Mouse (Mus musculus) ES-E14 (cell line): ENCODE data around the gene Esp8. TPM values are rescaled to one million over a fixed set of nuclear protein-coding genes. Genes with fewer than 3 reads are reported as not detected.

Experiments used
- DNase-seq: peaks from one replicate; pipeline ENCODE4 v3.0.0-alpha.2; 2013; ENCODE audit warnings: low read depth, low spot score
- H3K27ac ChIP-seq: 2 replicates; pipeline ENCODE4 v1.5.1; 2012; ENCODE audit warnings: low read depth, mild to moderate bottlenecking, low read length, moderate library complexity, mixed read lengths; ENCODE audit not compliant: poor library complexity, insufficient read depth, severe bottlenecking
- H3K36me3 ChIP-seq: 2 replicates; pipeline ENCODE4 v1.6.1; 2012; ENCODE audit warnings: mild to moderate bottlenecking, low read length, moderate library complexity, mixed read lengths; ENCODE audit not compliant: control insufficient read depth, poor library complexity, insufficient read depth, severe bottlenecking
- H3K4me1 ChIP-seq, 2 experiments: fragments of 150-350 bp in 1 of 2; sonication (generic) in 1 of 2; 2 replicates each; pipeline ENCODE4 v1.6.1; 2012; ENCODE audit warnings: low read length in 2 of 2, mild to moderate bottlenecking in 1 of 2, mixed read lengths in 1 of 2; ENCODE audit not compliant: control insufficient read depth in 2 of 2, insufficient read depth in 2 of 2, poor library complexity in 1 of 2
- H3K4me3 ChIP-seq, 2 experiments: fragments of 150-350 bp in 1 of 2; sonication (generic) in 1 of 2; 2 replicates each; pipeline ENCODE4 v1.5.1; 2012; ENCODE audit warnings: low read length in 2 of 2, low read depth in 1 of 2, mild to moderate bottlenecking in 1 of 2, mixed read lengths in 1 of 2; ENCODE audit not compliant: insufficient read depth in 1 of 2, poor library complexity in 1 of 2, severe bottlenecking in 1 of 2
- H3K9ac ChIP-seq: 2 replicates; pipeline ENCODE4 v1.6.1; 2012; ENCODE audit warnings: low read depth, mild to moderate bottlenecking, low read length, mixed read lengths; ENCODE audit not compliant: poor library complexity, insufficient read depth, severe bottlenecking
- H3K9me3 ChIP-seq: fragments of 150-350 bp; sonication (generic); 2 replicates; pipeline ENCODE4 v1.6.1; 2012; ENCODE audit warnings: low read depth, mild to moderate bottlenecking, low read length; ENCODE audit not compliant: control insufficient read depth, insufficient read depth
- CHD2 ChIP-seq: IDR thresholded peaks from 2 replicates; pipeline ENCODE4 v1.6.1; 2014; ENCODE audit warnings: mild to moderate bottlenecking, low read depth, low read length, inconsistent platforms
- HCFC1 ChIP-seq: IDR thresholded peaks from 2 replicates; pipeline ENCODE4 v1.6.1; 2012; ENCODE audit warnings: low read length, inconsistent platforms, borderline replicate concordance; ENCODE audit not compliant: insufficient read depth
- MAFK ChIP-seq: IDR thresholded peaks from 2 replicates; pipeline ENCODE4 v1.6.1; 2014; ENCODE audit warnings: mild to moderate bottlenecking, low read depth, low read length, inconsistent platforms; ENCODE audit not compliant: insufficient read depth
- ZC3H11A ChIP-seq: IDR thresholded peaks from 2 replicates; pipeline ENCODE4 v1.6.1; 2012; ENCODE audit warnings: low read depth, mild to moderate bottlenecking, inconsistent platforms, low read length, borderline replicate concordance
- ZNF384 ChIP-seq: IDR thresholded peaks from 2 replicates; pipeline ENCODE4 v1.6.1; 2012; ENCODE audit warnings: low read depth, low read length, inconsistent platforms
- in situ Hi-C, 2 experiments: fragments of 600-800 bp; cut with MboI; formaldehyde crosslinking; loops; one replicate each; pipeline ENCODE4 v1.15.1; 2025; ENCODE audit warnings: low sequenced_read_pairs in 2 of 2, inconsistent platforms in 1 of 2; ENCODE audit not compliant: unreplicated experiment in 2 of 2
- total RNA-seq: library from RNA; depleted of rRNA; stranded (reverse); fragments of 300-350 nt; gene quantifications from 2 replicates; pipeline ENCODE4 v1.2.3, GENCODE M21; 2012; rRNA removed

The Esp8 gene
- total RNA-seq, 1 experiment: not detected

DNA sequence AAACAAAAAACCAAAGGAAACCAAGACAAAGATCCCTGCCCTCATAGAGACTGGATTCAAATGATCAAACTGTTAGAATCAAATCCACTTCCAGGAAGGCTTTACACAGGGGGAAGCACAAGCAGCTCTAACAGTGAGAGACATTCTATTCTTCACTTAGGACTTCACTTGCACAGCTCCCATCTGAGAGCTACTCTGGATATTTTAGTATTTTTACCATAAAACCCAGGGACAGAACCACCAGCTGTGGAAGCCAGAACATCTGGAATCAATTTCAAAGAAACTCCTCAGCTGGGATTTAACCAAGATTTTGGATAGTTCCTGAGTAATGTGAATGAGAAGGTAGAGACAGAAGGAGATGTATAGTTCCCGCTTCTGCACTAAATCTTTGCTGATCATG is 33.6 kb downstream of the Esp8 start:
- Histone ChIP-seq H3K27ac (no peak overlapping the region), H3K9ac (no peak overlapping the region), H3K9me3 (no peaks in the 10 kb centered on the region), H3K36me3 (no peaks in the 10 kb centered on the region), H3K4me1 (no peaks in the 10 kb centered on the region), H3K4me3 (no peak overlapping the region)
- in situ Hi-C loops: no loop called here
- TF ChIP-seq ZNF384 (no peak), ZC3H11A (no peak), MAFK (no peak), HCFC1 (no peak), CHD2 (no peak)
- no peak for DNase-seq

DNA sequence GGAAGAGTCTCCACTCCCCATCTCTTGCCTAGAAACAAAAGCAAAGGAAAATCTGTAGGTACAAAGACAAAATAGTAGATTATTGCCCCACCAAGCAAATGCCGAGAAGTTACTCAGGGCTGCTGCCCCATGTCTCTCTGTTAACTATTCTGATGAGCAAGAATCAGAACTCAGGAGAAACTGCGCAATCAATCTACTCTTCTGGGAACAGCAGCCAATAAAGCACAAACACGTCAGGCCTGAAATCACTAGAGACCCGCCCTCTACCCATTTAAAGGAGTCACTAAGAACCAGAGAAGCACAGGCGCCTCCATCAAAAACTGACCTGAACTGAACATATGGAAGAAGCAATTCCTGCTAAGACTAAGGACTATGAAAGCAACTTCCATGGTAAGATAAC is 41.4 kb downstream of the Esp8 start, which contains the start of gene Esp6:
TSS of gene Esp6 (plus strand) at position 301 of the 400 bp plus-strand sequence.
- DNase-seq: no peak
- Histone ChIP-seq H3K9me3 (no peaks in the 10 kb centered on the region), H3K27ac (no peak within 1 kb of the TSS), H3K4me3 (no peak within 1 kb of the TSS), H3K9ac (no peak within 1 kb of the TSS), H3K4me1 (no peaks in the 10 kb centered on the region), H3K36me3 (no peaks in the 10 kb centered on the region)
- no peak for TF ChIP-seq MAFK
- no peak for TF ChIP-seq CHD2
- TF ChIP-seq HCFC1: no peak
- no peak for TF ChIP-seq ZC3H11A
- TF ChIP-seq ZNF384: no peak
- in situ Hi-C loops: no loop called here

Other genes with a start within 250 kb of the Esp8 start
- gene Crisp1, start 200.8 kb upstream of the Esp8 start, total RNA-seq: 0.94 and 1.0 TPM in 2 replicates
- not detected in 2 replicates for gene Esp6, start 41.5 kb downstream of the Esp8 start, total RNA-seq
- gene Esp4, start 78.6 kb downstream of the Esp8 start, total RNA-seq: not detected in 2 replicates
- gene Esp3, start 112.1 kb downstream of the Esp8 start, total RNA-seq: not detected in 2 replicates
- not detected in 2 replicates for gene Esp1, start 207.1 kb downstream of the Esp8 start, total RNA-seq